Mouse (Mus musculus) myocyte (in vitro differentiated cells): ENCODE results near the gene Atg2a. TPM values are rescaled to one million over a fixed set of nuclear protein-coding genes. Genes with fewer than 3 reads are reported as not detected.
"Not testable (repeated sequence)": the region's sequence is repeated elsewhere in the genome, so short reads cannot be mapped to it uniquely, and the experiment has no call there.

ENCODE experiments used
- H3K27me3 ChIP-seq: one replicate; pipeline ENCODE4 v1.6.1; 2011; ENCODE audit not compliant: control insufficient read depth, insufficient read depth, insufficient read length
- H3K36me3 ChIP-seq: one replicate; pipeline ENCODE4 v1.6.1; 2011; ENCODE audit not compliant: control insufficient read depth, insufficient read depth
- H3K4me2 ChIP-seq: one replicate; pipeline ENCODE4 v1.6.1; 2011; ENCODE audit warnings: low read depth, control low read depth
- H3K4me3 ChIP-seq: one replicate; pipeline ENCODE4 v1.5.1; 2011; ENCODE audit warnings: mild to moderate bottlenecking, control low read depth, moderate library complexity
- H3K79me2 ChIP-seq: one replicate; pipeline ENCODE4 v1.6.1; 2011; ENCODE audit not compliant: control insufficient read depth, insufficient read depth
- H3ac ChIP-seq: one replicate; pipeline ENCODE4 v1.6.1; 2011; ENCODE audit not compliant: control insufficient read depth, insufficient read length
- E2F4 ChIP-seq: IDR thresholded peaks from one replicate; pipeline ENCODE4 v1.6.1; 2011; ENCODE audit warnings: mild to moderate bottlenecking, control low read depth, moderate library complexity; ENCODE audit not compliant: insufficient read depth
- MAX ChIP-seq: IDR thresholded peaks from one replicate; pipeline ENCODE4 v1.6.1; 2011; ENCODE audit warnings: low read depth, mild to moderate bottlenecking, control low read depth
- MYOD1 ChIP-seq, 3 experiments: IDR thresholded peaks; one replicate each; pipeline ENCODE4 v1.6.1; 2011; ENCODE audit warnings: control low read depth in 2 of 3, low read depth in 2 of 3, mild to moderate bottlenecking in 2 of 3, moderate library complexity in 1 of 3; ENCODE audit not compliant: insufficient read length in 2 of 3, control insufficient read depth in 1 of 3
- MYOG ChIP-seq, 3 experiments: IDR thresholded peaks; one replicate each; pipeline ENCODE4 v1.6.1; 2011; ENCODE audit warnings: control low read depth in 2 of 3, low read depth in 2 of 3, mild to moderate bottlenecking in 2 of 3; ENCODE audit not compliant: insufficient read length in 2 of 3, control insufficient read depth in 1 of 3, insufficient read depth in 1 of 3
- POLR2A ChIP-seq: IDR thresholded peaks from one replicate; pipeline ENCODE4 v1.6.1; 2011; ENCODE audit warnings: low read depth, mild to moderate bottlenecking, control low read depth, moderate library complexity; ENCODE audit not compliant: insufficient read length
- POLR2AphosphoS2 ChIP-seq: IDR thresholded peaks from one replicate; pipeline ENCODE4 v1.6.1; 2011; ENCODE audit warnings: low read depth, control low read depth; ENCODE audit not compliant: insufficient read length
- REST ChIP-seq: IDR thresholded peaks from one replicate; pipeline ENCODE4 v1.6.1; 2011; ENCODE audit warnings: mild to moderate bottlenecking, control low read depth, moderate library complexity; ENCODE audit not compliant: insufficient read depth, insufficient read length
- SRF ChIP-seq: IDR thresholded peaks from one replicate; pipeline ENCODE4 v1.6.1; 2011; ENCODE audit warnings: low read depth; ENCODE audit not compliant: control insufficient read depth, insufficient read length
- TCF12 ChIP-seq: IDR thresholded peaks from one replicate; pipeline ENCODE4 v1.6.1; 2011; ENCODE audit warnings: mild to moderate bottlenecking, control low read depth; ENCODE audit not compliant: poor library complexity, insufficient read depth, severe bottlenecking
- USF1 ChIP-seq: IDR thresholded peaks from one replicate; pipeline ENCODE4 v1.6.1; 2011; ENCODE audit warnings: low read depth, mild to moderate bottlenecking, control low read depth, moderate library complexity
- polyA plus RNA-seq: library from polyadenylated mRNA; unstranded; fragments of >200 nt; fragmentation: generic; extraction: Trizol; gene quantifications from one replicate; pipeline ENCODE4 v1.2.1, GENCODE M21; 2012; ENCODE audit warnings: missing spikeins

Atg2a gene
- polyA plus RNA-seq, 1 experiment = 15.2 TPM

DNA sequence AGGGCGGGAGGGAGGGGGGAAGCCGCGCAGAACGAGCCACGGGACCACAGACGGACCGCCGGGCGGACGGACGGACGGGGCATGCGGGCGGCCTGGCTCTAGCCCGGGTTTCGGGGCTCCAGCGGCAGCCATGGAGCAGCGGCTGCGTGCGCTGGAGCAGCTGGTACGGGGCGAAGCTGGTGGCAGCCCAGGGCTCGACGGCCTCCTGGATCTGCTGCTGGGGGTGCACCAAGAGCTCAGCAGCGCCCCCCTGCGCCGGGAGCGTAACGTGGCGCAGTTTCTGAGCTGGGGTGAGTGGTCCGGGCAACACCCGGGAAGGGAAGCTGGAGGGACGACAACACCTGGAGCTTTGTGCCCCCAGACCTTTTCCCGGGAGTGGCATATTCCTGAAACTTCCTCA, 65.1 kb downstream of the Atg2a start:
- Histone ChIP-seq H3ac (peak overlapping the region; percentile 15), H3K4me3 (peak overlapping the region; percentile 19), H3K36me3 (no peaks in the 10 kb centered on the region), H3K79me2 (no peaks in the 10 kb centered on the region), H3K4me2 (peak overlapping the region; percentile 69), H3K27me3 (no peaks in the 10 kb centered on the region)
- no peak for TF ChIP-seq USF1
- TF ChIP-seq POLR2A = peak; percentile 54
- TF ChIP-seq MYOD1 (IDR thresholded peaks at IDR 0.05; ENCODE audit: control insufficient read depth in 1 of 3, insufficient read length in 2 of 3, low read depth in 2 of 3) = peak in 1 of 3 experiments; percentile 39
- TF ChIP-seq POLR2AphosphoS2 = peak; percentile 37
- TF ChIP-seq SRF = no peak
- peak in 2 of 3 experiments; percentile 53 to 79 for TF ChIP-seq MYOG (IDR thresholded peaks at IDR 0.05; ENCODE audit: control insufficient read depth in 1 of 3, insufficient read depth in 1 of 3, insufficient read length in 2 of 3, low read depth in 2 of 3)

DNA sequence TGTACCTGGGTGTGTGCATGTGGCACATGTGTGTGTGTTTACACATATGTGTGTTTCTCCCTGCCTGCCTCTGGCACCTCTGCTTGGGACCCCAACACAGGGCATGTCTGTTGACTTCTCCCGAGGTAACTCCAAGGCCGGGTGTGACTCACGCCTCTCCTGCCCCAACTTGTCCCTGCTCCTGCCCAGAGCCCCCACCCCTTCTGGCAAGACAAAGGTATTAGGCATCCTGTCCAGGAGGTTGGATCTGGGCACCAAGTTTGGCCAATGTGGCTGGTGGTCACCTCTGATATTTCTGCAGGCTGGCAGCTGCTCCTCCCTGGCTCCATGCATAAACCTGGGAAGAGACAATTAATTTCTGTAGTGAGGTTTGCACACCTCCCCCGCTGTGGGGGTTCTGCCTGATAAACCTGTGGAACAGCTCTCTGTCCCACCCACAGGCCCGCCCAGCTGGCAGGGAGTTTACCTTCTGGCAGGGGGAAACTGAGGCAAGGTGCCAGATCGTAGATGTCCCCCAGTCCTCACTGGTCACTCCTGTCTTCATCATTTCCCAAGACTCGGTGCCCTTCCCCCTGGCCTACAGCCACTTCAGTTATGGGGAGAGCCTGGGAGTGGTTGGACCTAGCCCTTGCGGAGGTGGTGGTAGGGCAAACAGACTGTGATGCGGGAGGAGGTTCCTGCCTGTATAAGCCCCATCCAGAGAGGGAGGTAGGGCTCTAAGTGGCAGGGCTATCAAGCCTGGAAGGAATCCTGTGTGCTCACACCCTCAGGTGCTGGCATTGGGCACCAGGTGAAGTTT, 66.5 kb downstream of the Atg2a start:
- Histone ChIP-seq H3ac (no peak overlapping the region), H3K36me3 (no peaks in the 10 kb centered on the region), H3K4me2 (no peak overlapping the region), H3K79me2 (no peaks in the 10 kb centered on the region), H3K27me3 (no peaks in the 10 kb centered on the region), H3K4me3 (no peak overlapping the region)
- TF ChIP-seq POLR2AphosphoS2 (no peak), TCF12 (no peak), REST (no peak), E2F4 (no peak)

- H3K4me3 ChIP-seq = no peak overlapping the region
- H3ac ChIP-seq = no peak overlapping the region
- H3K79me2 ChIP-seq = no peaks in the 10 kb centered on the region
- H3K36me3 ChIP-seq = no peaks in the 10 kb centered on the region
- no peak for TF ChIP-seq E2F4
- TF ChIP-seq USF1 = no peak
- TF ChIP-seq MAX = no peak
- TF ChIP-seq POLR2AphosphoS2 = no peak
- TF ChIP-seq SRF = no peak
- no peaks in the 10 kb centered on the region for H3K27me3 ChIP-seq
- no peak overlapping the region for H3K4me2 ChIP-seq
These were observed 68.7 kb downstream of the Atg2a start for GRCm38 (mm10) chr19:6310181-6310580.

DNA sequence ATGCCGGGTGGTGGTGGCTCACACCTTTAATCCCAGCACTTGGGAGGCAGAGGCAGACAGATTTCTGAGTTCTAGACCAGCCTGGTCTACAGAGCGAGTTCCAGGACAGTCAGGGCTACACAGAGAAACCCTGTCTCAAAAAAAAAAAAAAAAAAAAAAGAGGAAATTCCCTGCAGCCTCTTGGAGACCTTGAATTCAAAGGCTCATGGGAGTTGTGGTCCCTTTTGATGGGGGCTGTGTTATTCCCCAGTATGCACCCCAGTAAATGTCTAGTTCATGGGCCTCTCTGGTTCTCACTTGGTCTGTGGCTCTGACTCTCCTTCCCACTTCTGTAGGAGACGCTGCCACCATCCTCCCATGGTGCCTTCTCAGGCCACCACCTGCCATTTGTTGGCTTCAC, 70.3 kb downstream of the Atg2a start:
- H3ac ChIP-seq, H3K4me2 ChIP-seq, H3K4me3 ChIP-seq, H3K36me3 ChIP-seq, H3K79me2 ChIP-seq, H3K27me3 ChIP-seq: not testable (repeated sequence)

Other genes with a start within 250 kb of the Atg2a start
- 110 TPM for gene Capn1, start 225.8 kb upstream of the Atg2a start, polyA plus RNA-seq
- 24.3 TPM for gene Syvn1, start 195.1 kb upstream of the Atg2a start, polyA plus RNA-seq
- 43.0 TPM for gene Mrpl49, start 183.9 kb upstream of the Atg2a start, polyA plus RNA-seq
- 2,772 TPM for gene Fau, start 183.8 kb upstream of the Atg2a start, polyA plus RNA-seq
- gene Znhit2, start 180.5 kb upstream of the Atg2a start, polyA plus RNA-seq = 44.3 TPM
- 37.1 TPM for gene Tm7sf2, start 173.3 kb upstream of the Atg2a start, polyA plus RNA-seq
- 49.1 TPM for gene Vps51, start 164.4 kb upstream of the Atg2a start, polyA plus RNA-seq
- 0.13 TPM for gene Tmem262, start 161.6 kb upstream of the Atg2a start, polyA plus RNA-seq
- gene Gm28374, start 159.4 kb upstream of the Atg2a start, polyA plus RNA-seq = 0.26 TPM
- gene Zfpl1, start 156.7 kb upstream of the Atg2a start, polyA plus RNA-seq = 68.5 TPM
- 7.7 TPM for gene Cdca5, start 156.7 kb upstream of the Atg2a start, polyA plus RNA-seq
- 0.07 TPM for gene AC131692.1, start 147.2 kb upstream of the Atg2a start, polyA plus RNA-seq
- gene Naaladl1, start 135.9 kb upstream of the Atg2a start, polyA plus RNA-seq = 0.11 TPM
- 27.5 TPM for gene Sac3d1, start 123.0 kb upstream of the Atg2a start, polyA plus RNA-seq
- 18.5 TPM for gene Snx15, start 113.4 kb upstream of the Atg2a start, polyA plus RNA-seq
- gene Batf2, start 100.7 kb upstream of the Atg2a start, polyA plus RNA-seq = 0.05 TPM
- 110 TPM for gene Arl2, start 100.1 kb upstream of the Atg2a start, polyA plus RNA-seq
- gene Majin, start 57.3 kb upstream of the Atg2a start, polyA plus RNA-seq = not detected
- 0.40 TPM for gene Gpha2, start 15.3 kb upstream of the Atg2a start, polyA plus RNA-seq
- gene Ppp2r5b, start 5.8 kb upstream of the Atg2a start, polyA plus RNA-seq = 51.4 TPM
- 433 TPM for gene Ehd1, start 35.1 kb downstream of the Atg2a start, polyA plus RNA-seq
- 10.0 TPM for gene Cdc42bpg, start 64.8 kb downstream of the Atg2a start, polyA plus RNA-seq
- gene Men1, start 93.3 kb downstream of the Atg2a start, polyA plus RNA-seq = 37.2 TPM
- gene Map4k2, start 99.5 kb downstream of the Atg2a start, polyA plus RNA-seq = 10.0 TPM
- 131 TPM for gene Sf1, start 122.0 kb downstream of the Atg2a start, polyA plus RNA-seq
- gene Pygm, start 142.7 kb downstream of the Atg2a start, polyA plus RNA-seq = 232 TPM
- gene Rasgrp2, start 157.7 kb downstream of the Atg2a start, polyA plus RNA-seq = 8.0 TPM
- 0.01 TPM for gene Nrxn2, start 177.1 kb downstream of the Atg2a start, polyA plus RNA-seq